Mouse (Mus musculus): ENCODE measurements around the gene Vps16. TPM values are rescaled to one million over a fixed set of nuclear protein-coding genes. Genes with fewer than 3 reads are reported as not detected.

Gene Vps16
- polyA plus RNA-seq (2012; ENCODE audit: low replicate concordance) = 7.0 and 7.9 TPM in 2 replicates

GRCm38 (mm10) chr2:130424126-130424853, at the start of gene Vps16, which contains the start of gene Pced1a:
TSS of gene Vps16 (plus strand) at chr2:130424339.
TSS of gene Pced1a (minus strand) at chr2:130424701.

GRCm38 (mm10) chr2:130397186-130397985, 26.8 kb upstream of the Vps16 start, which contains the start of gene Cpxm1:
TSS of gene Cpxm1 (minus strand) at chr2:130397574.

GRCm38 (mm10) chr2:130404939-130405338, 19.2 kb upstream of the Vps16 start, which contains the start of the genes Gm28372 and 1700020A23Rik:
TSS of gene Gm28372 (plus strand) at chr2:130405239.
TSS of gene 1700020A23Rik (plus strand) at chr2:130405259.

GRCm38 (mm10) chr2:130406178-130406577, 18.0 kb upstream of the Vps16 start, which contains the start of gene Tmem239:
TSS of gene Tmem239 (plus strand) at chr2:130406478.

GRCm38 (mm10) chr2:130449794-130450433, 25.8 kb downstream of the Vps16 start, which contains the start of gene Ptpra:
TSS of gene Ptpra (plus strand) at chr2:130450278.

Other genes starting within 250 kb of the Vps16 start
- gene Snrpb, start 244.9 kb upstream of the Vps16 start, polyA plus RNA-seq (2012; ENCODE audit: low replicate concordance) = 553 and 601 TPM in 2 replicates
- not detected in 2 replicates for gene Tmc2, start 229.1 kb upstream of the Vps16 start, polyA plus RNA-seq (2012; ENCODE audit: low replicate concordance)
- 42.9 and 177 TPM in 2 replicates for gene Nop56, start 149.9 kb upstream of the Vps16 start, polyA plus RNA-seq (2012; ENCODE audit: low replicate concordance)
- gene Idh3b, start 139.8 kb upstream of the Vps16 start, polyA plus RNA-seq (2012; ENCODE audit: low replicate concordance) = 18.5 and 35.0 TPM in 2 replicates
- gene Ebf4, start 129.2 kb upstream of the Vps16 start, polyA plus RNA-seq (2012; ENCODE audit: low replicate concordance) = 0.12 and 0.20 TPM in 2 replicates
- gene Cpxm1, start 26.8 kb upstream of the Vps16 start, polyA plus RNA-seq (2012; ENCODE audit: low replicate concordance) = 0.30 and 0.91 TPM in 2 replicates
- gene Gm28372, start 19.1 kb upstream of the Vps16 start, polyA plus RNA-seq (2012; ENCODE audit: low replicate concordance) = not detected in 2 replicates
- not detected in 2 replicates for gene 1700020A23Rik, start 19.1 kb upstream of the Vps16 start, polyA plus RNA-seq (2012; ENCODE audit: low replicate concordance)
- not detected in 2 replicates for gene Tmem239, start 17.9 kb upstream of the Vps16 start, polyA plus RNA-seq (2012; ENCODE audit: low replicate concordance)
- gene Pced1a, start 362 bp downstream of the Vps16 start, polyA plus RNA-seq (2012; ENCODE audit: low replicate concordance) = 6.0 and 7.3 TPM in 2 replicates
- 9.8 and 19.8 TPM in 2 replicates for gene Ptpra, start 25.9 kb downstream of the Vps16 start, polyA plus RNA-seq (2012; ENCODE audit: low replicate concordance)
- 88.7 and 188 TPM in 2 replicates for gene Mrps26, start 139.4 kb downstream of the Vps16 start, polyA plus RNA-seq (2012; ENCODE audit: low replicate concordance)
- 0.73 TPM in 1 of 2 replicates, not detected in the other for gene Oxt, start 151.8 kb downstream of the Vps16 start, polyA plus RNA-seq (2012; ENCODE audit: low replicate concordance)
- gene Avp, start 158.2 kb downstream of the Vps16 start, polyA plus RNA-seq (2012; ENCODE audit: low replicate concordance) = not detected in 2 replicates
- 0.09 and 1.7 TPM in 2 replicates for gene Fastkd5, start 205.7 kb downstream of the Vps16 start, polyA plus RNA-seq (2012; ENCODE audit: low replicate concordance)
- 2.0 and 3.0 TPM in 2 replicates for gene Ubox5, start 205.7 kb downstream of the Vps16 start, polyA plus RNA-seq (2012; ENCODE audit: low replicate concordance)
- gene Lzts3, start 218.5 kb downstream of the Vps16 start, polyA plus RNA-seq (2012; ENCODE audit: low replicate concordance) = 4.3 and 5.1 TPM in 2 replicates
- 111 and 170 TPM in 2 replicates for gene Ddrgk1, start 240.3 kb downstream of the Vps16 start, polyA plus RNA-seq (2012; ENCODE audit: low replicate concordance)
- gene Itpa, start 243.3 kb downstream of the Vps16 start, polyA plus RNA-seq (2012; ENCODE audit: low replicate concordance) = 4.7 and 10.8 TPM in 2 replicates